Mouse (Mus musculus) thymus, adult 2 months (tissue): ENCODE measurements around the gene Mettl9.

Source experiments
- CTCF ChIP-seq: fragments of 200-500 bp; IDR thresholded peaks from 2 replicates; pipeline ENCODE4 v1.5.1; 2012; ENCODE audit warnings: mild to moderate bottlenecking, control low read depth, low read length, moderate library complexity, borderline replicate concordance; ENCODE audit not compliant: control insufficient read depth, poor library complexity, insufficient read depth; ENCODE audit errors: extremely low read depth
- POLR2A ChIP-seq: fragments of 200-500 bp; IDR thresholded peaks from 2 replicates; pipeline ENCODE4 v1.6.1; 2012; ENCODE audit warnings: mild to moderate bottlenecking, low read length, control low read depth, moderate library complexity; ENCODE audit not compliant: control insufficient read depth, poor library complexity, insufficient read depth; ENCODE audit errors: extremely low read depth

DNA sequence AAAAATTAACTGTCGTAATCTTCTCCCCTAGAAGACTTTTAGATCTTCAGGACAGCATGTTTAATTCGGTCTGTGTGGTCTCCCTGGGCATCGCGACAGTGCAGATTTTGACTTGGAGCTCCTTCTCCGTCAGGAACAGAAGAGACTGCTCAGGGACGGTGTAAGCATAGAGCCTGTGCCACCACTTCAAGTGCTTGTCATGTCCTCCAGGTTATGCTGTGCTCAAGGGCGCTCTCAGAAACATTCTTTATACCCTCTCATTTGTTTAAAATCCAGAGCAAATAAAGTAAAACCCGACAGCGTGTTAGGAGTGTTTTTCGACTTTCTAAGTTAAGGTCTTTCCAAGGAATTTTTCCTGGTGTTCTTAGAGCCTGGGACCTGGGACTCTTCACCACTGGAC, 19.8 kb upstream of the Mettl9 start:
- TF ChIP-seq CTCF: no peak
- no peak for TF ChIP-seq POLR2A
